Mouse (Mus musculus): Measurements from ENCODE around the gene Lcn8.
"Not testable (repeated sequence)": the region's sequence is repeated elsewhere in the genome, so short reads cannot be mapped to it uniquely, and the experiment has no call there.

The Lcn8 gene

DNA sequence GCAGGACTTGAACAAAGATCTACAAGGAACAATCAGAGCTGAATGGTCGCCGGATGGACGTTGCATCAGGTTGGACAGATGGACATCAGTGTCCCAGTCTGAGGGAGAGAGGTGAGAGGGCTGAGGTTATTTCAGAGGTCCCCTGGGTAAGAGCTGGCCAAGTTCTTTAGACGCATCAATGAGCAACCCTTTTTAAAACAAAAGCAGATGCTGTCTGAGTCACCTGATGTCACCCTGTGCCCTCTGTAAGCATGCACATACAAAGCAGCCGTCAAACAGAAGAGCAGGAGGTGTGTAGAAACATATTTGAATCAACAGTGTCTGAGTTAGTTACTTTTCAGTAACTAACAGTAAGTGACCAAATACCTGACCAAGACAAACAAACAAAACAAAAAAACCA is 11.2 kb downstream of the Lcn8 start:
- no peak for DNase-seq (ENCODE audit: inconsistent ontology term)

- DNase-seq (ENCODE audit: inconsistent ontology term), result no peak
Measured at GRCm38 (mm10) chr2:25666516-25666915, 13.6 kb downstream of the Lcn8 start.

GRCm38 (mm10) chr2:25676486-25676885 is 23.6 kb downstream of the Lcn8 start, which contains the start of gene Lcn6:
Lcn6 (plus strand) TSS chr2:25676786.
- DNase-seq (ENCODE audit: inconsistent ontology term), result no peak

GRCm38 (mm10) chr2:25679559-25679958 is 26.6 kb downstream of the Lcn8 start:
- DNase-seq (ENCODE audit: inconsistent ontology term), result no peak

- DNase-seq (ENCODE audit: inconsistent ontology term), result no peak
Measured at GRCm38 (mm10) chr2:25682426-25682825, 29.5 kb downstream of the Lcn8 start, which contains the start of gene Lcn10. Lcn10 (plus strand) TSS chr2:25682726.

- DNase-seq (ENCODE audit: inconsistent ontology term), result no peak
Measured at GRCm38 (mm10) chr2:25686941-25687340, 34.0 kb downstream of the Lcn8 start.

DNA sequence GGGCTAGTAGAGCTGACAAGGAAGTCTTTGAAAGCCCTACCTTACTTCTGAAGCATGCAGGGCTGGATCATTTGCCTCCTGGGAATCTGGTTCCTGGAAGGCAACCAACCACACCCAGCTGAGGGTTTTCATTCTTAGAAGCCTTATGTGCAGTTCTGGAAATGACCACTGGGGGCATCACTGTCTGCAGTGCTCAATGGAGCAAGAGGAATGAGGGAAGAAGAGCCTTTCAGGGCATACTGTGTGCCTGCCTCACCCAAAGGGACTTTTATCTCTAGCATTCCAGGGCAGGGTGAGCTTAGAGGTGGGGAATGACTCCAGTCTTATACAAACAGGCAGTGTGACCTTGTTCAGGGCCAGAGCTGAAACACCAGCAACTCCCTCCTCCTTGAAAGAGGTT is 41.7 kb downstream of the Lcn8 start:
- peak; percentile 37 for DNase-seq (ENCODE audit: inconsistent ontology term)

GRCm38 (mm10) chr2:25696951-25697350 is 44.0 kb downstream of the Lcn8 start:
- DNase-seq (ENCODE audit: inconsistent ontology term), result no peak

- DNase-seq (ENCODE audit: inconsistent ontology term), result no peak
Measured at GRCm38 (mm10) chr2:25698696-25699095, 45.8 kb downstream of the Lcn8 start.

DNA sequence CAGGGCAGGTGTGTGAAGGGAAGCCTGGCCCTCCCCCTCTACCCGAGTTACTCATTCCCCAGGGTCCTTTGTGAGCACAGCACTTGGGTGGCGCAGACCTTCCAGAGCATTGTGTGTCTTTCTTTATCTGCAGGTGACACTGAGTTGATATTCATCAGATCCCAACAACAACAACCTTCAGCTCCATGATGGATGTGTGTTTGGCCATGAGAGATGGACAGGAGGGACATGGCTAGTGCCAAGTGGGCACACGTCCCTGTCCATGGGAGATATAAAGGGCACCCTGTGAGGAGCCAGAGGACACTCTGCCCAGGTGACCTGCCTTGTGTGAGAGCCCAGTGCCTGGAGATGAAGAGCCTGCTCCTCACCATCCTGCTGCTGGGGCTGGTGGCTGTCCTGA is 46.8 kb downstream of the Lcn8 start, which contains the start of gene Obp2a:
Gene Obp2a, plus strand, starts transcription at position 301 of the 400 bp plus-strand sequence.
- DNase-seq (ENCODE audit: inconsistent ontology term), result not testable (repeated sequence)

GRCm38 (mm10) chr2:25701001-25701400 is 48.1 kb downstream of the Lcn8 start:
- DNase-seq (ENCODE audit: inconsistent ontology term), result no peak

GRCm38 (mm10) chr2:25703706-25704105 is 50.8 kb downstream of the Lcn8 start:
- DNase-seq (ENCODE audit: inconsistent ontology term), result no peak
